Mouse (Mus musculus) bone marrow, adult 2 months (tissue): Measurements from ENCODE around the gene B130006D01Rik. TPM values are rescaled to one million over a fixed set of nuclear protein-coding genes. Genes with fewer than 3 reads are reported as not detected.
"Not testable (repeated sequence)": the region's sequence is repeated elsewhere in the genome, so short reads cannot be mapped to it uniquely, and the experiment has no call there.

Experiments
- H3K27ac ChIP-seq: fragments of 200-500 bp; 2 replicates; pipeline ENCODE4 v1.5.1; 2012; ENCODE audit warnings: low read depth, mild to moderate bottlenecking, control low read depth, inconsistent platforms, low read length; ENCODE audit not compliant: control insufficient read depth, poor library complexity, insufficient read depth
- H3K4me1 ChIP-seq: fragments of 200-500 bp; 2 replicates; pipeline ENCODE4 v1.6.1; 2011; ENCODE audit warnings: low read length; ENCODE audit not compliant: control insufficient read depth, insufficient read depth
- H3K4me3 ChIP-seq: fragments of 200-500 bp; replicated peaks from 2 replicates; pipeline ENCODE3; 2011; ENCODE audit warnings: mild to moderate bottlenecking, low read depth, low read length, control low read depth; ENCODE audit not compliant: control insufficient read depth
- CTCF ChIP-seq: fragments of 200-500 bp; IDR thresholded peaks from 2 replicates; pipeline ENCODE4 v1.5.1; 2011; ENCODE audit warnings: low read length, control low read depth; ENCODE audit not compliant: control insufficient read depth, insufficient read depth
- POLR2A ChIP-seq: fragments of 200-500 bp; IDR thresholded peaks from 2 replicates; pipeline ENCODE4 v1.6.1; 2011; ENCODE audit warnings: low read depth, mild to moderate bottlenecking, control low read depth, low read length, borderline replicate concordance; ENCODE audit not compliant: control insufficient read depth
- WGBS: fragments of 180-500 bp; shearing (Covaris S2); methylation state at CpG from one replicate; pipeline ENCODE4 v1.1.7; 2018; 5-methylcytosine and 5-hydroxymethylcytosine counted together
- polyA plus RNA-seq: library from polyadenylated mRNA; stranded (reverse); fragments of >200 nt; gene quantifications from 2 replicates; pipeline ENCODE4 v1.2.4, GENCODE M21; 2011; ENCODE audit warnings: low replicate concordance; ENCODE audit not compliant: missing spikeins, insufficient read depth, insufficient read length

Gene B130006D01Rik
- polyA plus RNA-seq, 1 experiment = not detected

DNA sequence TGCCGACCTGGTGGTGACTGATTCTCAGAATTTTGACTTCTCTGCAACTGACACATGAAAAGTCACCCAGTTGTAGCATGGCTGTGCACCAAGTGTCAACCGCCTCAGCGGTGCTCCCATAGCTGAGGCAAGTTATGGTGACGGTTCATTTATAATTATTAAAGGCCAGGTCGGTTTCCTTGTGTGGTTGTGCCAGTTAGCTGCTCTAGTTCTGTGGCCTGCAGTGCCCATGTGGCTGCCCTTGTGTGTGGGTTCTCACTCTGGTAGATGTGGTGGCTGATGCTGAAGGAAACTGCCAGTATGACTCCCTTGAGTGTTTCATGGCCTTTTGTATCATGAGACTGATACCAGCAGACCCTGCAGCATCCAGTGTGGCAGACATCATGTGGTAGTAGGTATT lies 24.9 kb downstream of the B130006D01Rik start:
- WGBS = 59% methylated on average over 5 of the region's 5 CpGs
- no peaks in the 10 kb centered on the region; the same call in 1 of the 2 replicates for H3K4me1 ChIP-seq
- H3K4me3 ChIP-seq = no peak overlapping the region
- H3K27ac ChIP-seq = no peak overlapping the region
- TF ChIP-seq POLR2A (no peak), CTCF (no peak)

GRCm38 (mm10) chr11:95749619-95750018 lies 26.2 kb downstream of the B130006D01Rik start:
- Histone ChIP-seq H3K4me1 (no peaks in the 10 kb centered on the region; the same call in 1 of the 2 replicates), H3K4me3 (no peak overlapping the region), H3K27ac (peak overlapping the region; percentile 30)
- no peak for TF ChIP-seq CTCF
- no peak for TF ChIP-seq POLR2A
- WGBS = 12% methylated on average over 15 of the region's 15 CpGs

- 5% methylated on average over 1 of the region's 1 CpGs for WGBS
- no peak for TF ChIP-seq POLR2A
- TF ChIP-seq CTCF = peak; percentile 92
- no peaks in the 10 kb centered on the region; the same call in 1 of the 2 replicates for H3K4me1 ChIP-seq
- no peak overlapping the region for H3K27ac ChIP-seq
- H3K4me3 ChIP-seq = no peak overlapping the region
Measured at GRCm38 (mm10) chr11:95750995-95751394, 27.6 kb downstream of the B130006D01Rik start.

DNA sequence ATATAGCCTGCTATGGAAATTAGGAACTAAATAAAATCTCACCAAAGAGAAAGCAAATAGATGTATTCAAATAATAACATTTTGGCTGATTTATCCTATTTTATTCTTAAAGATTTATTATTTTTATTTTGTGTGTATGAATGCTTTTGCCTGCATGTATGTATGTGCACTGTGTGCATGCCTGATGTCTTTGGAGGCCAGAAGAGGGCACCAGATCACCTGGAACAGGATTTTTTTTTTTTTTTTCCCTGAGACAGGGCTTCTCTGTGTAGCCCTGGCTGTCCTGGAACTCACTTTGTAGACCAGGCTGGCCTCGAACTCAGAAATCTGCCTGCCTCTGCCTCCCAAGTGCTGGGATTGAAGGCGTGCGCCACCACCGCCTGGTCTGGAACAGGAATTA lies 31.8 kb downstream of the B130006D01Rik start:
- 95% methylated on average over 4 of the region's 4 CpGs for WGBS
- H3K4me3 ChIP-seq, H3K27ac ChIP-seq, H3K4me1 ChIP-seq: not testable (repeated sequence)

- Histone ChIP-seq H3K27ac (no peak overlapping the region), H3K4me1 (no peaks in the 10 kb centered on the region; the same call in 1 of the 2 replicates), H3K4me3 (no peak overlapping the region)
- 87% methylated on average over 5 of the region's 5 CpGs for WGBS
- TF ChIP-seq POLR2A = no peak
Measured at GRCm38 (mm10) chr11:95760521-95760920, 37.1 kb downstream of the B130006D01Rik start.

GRCm38 (mm10) chr11:95762996-95763395 lies 39.6 kb downstream of the B130006D01Rik start:
- H3K27ac ChIP-seq = no peak overlapping the region
- H3K4me1 ChIP-seq = no peaks in the 10 kb centered on the region; the same call in 1 of the 2 replicates
- H3K4me3 ChIP-seq = no peak overlapping the region
- 88% methylated on average over 4 of the region's 4 CpGs for WGBS
- no peak for TF ChIP-seq POLR2A
- no peak for TF ChIP-seq CTCF

DNA sequence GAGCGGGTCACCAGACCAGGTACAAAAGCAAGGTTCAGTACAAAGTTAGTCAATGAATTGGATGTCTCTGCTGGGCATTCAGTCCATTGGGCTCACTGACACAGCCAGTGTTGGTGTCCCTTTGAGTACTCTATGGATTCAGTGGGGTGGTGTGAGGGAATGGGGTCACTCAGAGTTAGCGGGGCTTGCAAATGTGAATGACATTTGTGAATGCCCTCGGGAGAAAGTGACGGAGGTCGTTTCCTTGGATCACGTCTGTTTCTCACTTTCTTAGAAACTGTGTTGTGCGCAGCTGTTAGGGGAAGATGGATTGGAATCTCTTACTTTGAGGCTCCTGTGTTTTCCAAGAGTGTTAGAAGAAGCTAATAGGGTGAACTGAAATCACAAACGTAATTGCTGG lies 41.4 kb downstream of the B130006D01Rik start:
- TF ChIP-seq POLR2A (no peak), CTCF (no peak)
- Histone ChIP-seq H3K4me1 (no peaks in the 10 kb centered on the region; the same call in 1 of the 2 replicates), H3K4me3 (no peak overlapping the region), H3K27ac (no peak overlapping the region)
- 94% methylated on average over 8 of the region's 8 CpGs for WGBS

DNA sequence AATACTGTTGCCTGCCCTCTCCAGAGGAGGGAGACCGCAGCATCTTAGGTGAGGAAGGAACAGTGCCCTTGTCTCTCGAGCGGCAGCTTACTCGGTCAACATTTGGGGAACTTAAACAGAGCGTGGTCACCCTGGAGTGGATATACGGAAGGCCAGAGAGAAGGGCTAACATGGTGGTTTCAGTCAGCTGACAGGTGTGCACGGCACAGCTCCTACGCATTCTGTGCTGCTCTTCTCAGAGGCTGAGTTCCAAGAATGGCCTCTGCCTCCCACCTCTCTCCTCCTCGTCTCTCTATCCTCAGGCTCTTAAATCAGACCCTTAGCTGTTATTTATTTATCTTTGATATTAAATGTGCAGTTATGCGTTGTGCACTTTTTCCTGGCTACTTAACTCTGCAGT lies 41.9 kb downstream of the B130006D01Rik start:
- no peak overlapping the region for H3K4me3 ChIP-seq
- no peaks in the 10 kb centered on the region; the same call in 1 of the 2 replicates for H3K4me1 ChIP-seq
- 66% methylated on average over 10 of the region's 10 CpGs for WGBS
- H3K27ac ChIP-seq = no peak overlapping the region
- TF ChIP-seq POLR2A = no peak
- no peak for TF ChIP-seq CTCF

- Histone ChIP-seq H3K4me3 (no peak overlapping the region), H3K27ac (no peak overlapping the region), H3K4me1 (no peaks in the 10 kb centered on the region; the same call in 1 of the 2 replicates)
- 88% methylated on average over 6 of the region's 6 CpGs for WGBS
- TF ChIP-seq CTCF = no peak
- no peak for TF ChIP-seq POLR2A
Measured at GRCm38 (mm10) chr11:95768244-95768643, 44.9 kb downstream of the B130006D01Rik start.

DNA sequence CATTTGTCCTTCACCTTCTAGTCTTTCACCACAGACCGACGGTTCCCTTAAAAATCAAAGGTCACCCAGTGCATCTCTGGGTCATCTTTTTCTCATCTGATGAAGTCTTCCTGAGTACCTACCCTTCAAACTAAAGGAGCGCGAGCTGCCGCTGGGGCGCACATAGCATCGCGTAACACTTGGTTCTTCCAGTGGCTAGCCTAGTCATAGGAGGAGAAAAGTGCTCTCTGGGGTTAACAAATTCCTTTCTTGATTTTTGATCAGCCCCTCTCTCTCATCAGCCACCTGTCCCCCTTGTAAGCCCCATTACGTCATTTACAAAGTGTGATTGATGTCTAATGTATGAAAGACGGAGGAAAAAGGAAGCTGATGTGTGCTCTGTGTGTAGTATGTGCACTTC lies 45.8 kb downstream of the B130006D01Rik start:
- H3K27ac ChIP-seq = no peak overlapping the region
- no peak for TF ChIP-seq CTCF
- TF ChIP-seq POLR2A = no peak
- H3K4me1 ChIP-seq = no peaks in the 10 kb centered on the region
- no peak overlapping the region for H3K4me3 ChIP-seq
- 93% methylated on average over 10 of the region's 10 CpGs for WGBS
